Mouse (Mus musculus): Measurements from ENCODE around the gene Myo1d. TPM values are rescaled to one million over a fixed set of nuclear protein-coding genes. Genes with fewer than 3 reads are reported as not detected.

Myo1d gene
- polyA plus RNA-seq, 2 experiments: 3.3 to 7.5 TPM

DNA sequence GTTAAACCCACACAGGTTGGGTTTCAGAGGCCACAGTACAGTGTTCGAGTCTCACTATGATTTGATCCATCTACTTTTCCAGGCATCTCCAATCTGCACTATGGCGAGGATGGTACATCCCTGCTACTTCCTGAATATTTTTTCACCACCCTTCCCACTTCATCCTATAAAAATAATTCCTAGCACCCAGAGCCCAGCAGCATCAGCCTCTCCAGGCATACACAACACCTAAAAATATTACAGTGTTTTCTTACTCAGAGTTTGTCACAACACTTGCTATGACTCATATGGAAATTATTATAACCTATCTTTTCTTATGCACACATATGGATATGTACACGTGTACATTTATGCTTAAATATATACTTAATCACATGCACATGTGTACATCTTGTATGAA lies 115.6 kb downstream of the Myo1d start:
- Histone ChIP-seq H3K9me3 (ENCODE audit: control insufficient read depth, low read length) (no peaks in the 10 kb centered on the region), H3K4me3 (ENCODE audit: insufficient read depth in 1 of 2, low read depth in 2 of 2, low read length in 2 of 2) (no peak overlapping the region), H3K4me1 (replicated peaks; ENCODE audit: control insufficient read depth in 2 of 2, insufficient read depth in 2 of 2, low read length in 1 of 2) (no peaks in the 10 kb centered on the region), H3K27me3 (ENCODE audit: control insufficient read depth, insufficient read depth, low read length) (no peaks in the 10 kb centered on the region), H3K4me2 (ENCODE audit: low read depth) (no peak overlapping the region), H3K9ac (replicated peaks) (no peak overlapping the region), H3K36me3 (replicated peaks; ENCODE audit: control insufficient read depth, insufficient read depth, low read depth) (no peaks in the 10 kb centered on the region), H3K27ac (no peak overlapping the region)
- no peak for ATAC-seq (ENCODE audit: insufficient read depth)
- TF ChIP-seq EP300 (IDR thresholded peaks at IDR 0.05; ENCODE audit: low read depth) (no peak), CTCF (IDR thresholded peaks at IDR 0.05; ENCODE audit: low read depth) (no peak)
- no peak for DNase-seq (ENCODE audit: low read depth in 3 of 3, low spot score in 3 of 3)
- WGBS (ENCODE audit: insufficient replicate concordance): 49% methylated on average over 3 of the region's 3 CpGs

DNA sequence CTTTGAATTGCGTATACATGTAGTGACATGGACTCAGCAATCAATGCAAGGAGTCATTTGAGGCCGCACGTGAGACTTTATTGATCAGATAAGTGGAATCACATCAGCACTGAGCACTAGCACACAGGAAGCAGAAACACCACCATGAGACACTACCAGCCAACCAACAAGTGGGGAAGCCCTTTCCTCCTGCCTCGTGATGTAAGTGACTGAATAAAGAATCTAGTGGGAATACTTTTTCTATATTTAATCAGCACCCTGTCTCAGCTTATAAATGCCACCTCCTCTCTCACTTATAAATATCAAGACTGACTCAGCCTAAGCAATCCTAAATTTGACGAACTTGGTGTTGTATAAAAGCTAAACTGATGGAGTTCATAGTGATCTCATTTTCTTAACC lies 134.7 kb downstream of the Myo1d start:
- Histone ChIP-seq H3K9ac (replicated peaks) (no peak overlapping the region), H3K4me1 (replicated peaks; ENCODE audit: control insufficient read depth in 2 of 2, insufficient read depth in 2 of 2, low read length in 1 of 2) (no peaks in the 10 kb centered on the region), H3K4me2 (ENCODE audit: low read depth) (no peak overlapping the region), H3K9me3 (ENCODE audit: control insufficient read depth, low read length) (no peaks in the 10 kb centered on the region), H3K4me3 (ENCODE audit: insufficient read depth in 1 of 2, low read depth in 2 of 2, low read length in 2 of 2) (no peak overlapping the region), H3K27me3 (ENCODE audit: control insufficient read depth, insufficient read depth, low read length) (no peaks in the 10 kb centered on the region), H3K36me3 (replicated peaks; ENCODE audit: control insufficient read depth, insufficient read depth, low read depth) (no peaks in the 10 kb centered on the region), H3K27ac (no peak overlapping the region)
- ATAC-seq (ENCODE audit: insufficient read depth) (no peak), DNase-seq (ENCODE audit: low read depth in 3 of 3, low spot score in 3 of 3) (no peak)
- TF ChIP-seq CTCF (IDR thresholded peaks at IDR 0.05; ENCODE audit: low read depth): no peak
- no peak for TF ChIP-seq EP300 (IDR thresholded peaks at IDR 0.05; ENCODE audit: low read depth)
- 62% methylated on average over 5 of the region's 5 CpGs for WGBS (ENCODE audit: insufficient replicate concordance)

DNA sequence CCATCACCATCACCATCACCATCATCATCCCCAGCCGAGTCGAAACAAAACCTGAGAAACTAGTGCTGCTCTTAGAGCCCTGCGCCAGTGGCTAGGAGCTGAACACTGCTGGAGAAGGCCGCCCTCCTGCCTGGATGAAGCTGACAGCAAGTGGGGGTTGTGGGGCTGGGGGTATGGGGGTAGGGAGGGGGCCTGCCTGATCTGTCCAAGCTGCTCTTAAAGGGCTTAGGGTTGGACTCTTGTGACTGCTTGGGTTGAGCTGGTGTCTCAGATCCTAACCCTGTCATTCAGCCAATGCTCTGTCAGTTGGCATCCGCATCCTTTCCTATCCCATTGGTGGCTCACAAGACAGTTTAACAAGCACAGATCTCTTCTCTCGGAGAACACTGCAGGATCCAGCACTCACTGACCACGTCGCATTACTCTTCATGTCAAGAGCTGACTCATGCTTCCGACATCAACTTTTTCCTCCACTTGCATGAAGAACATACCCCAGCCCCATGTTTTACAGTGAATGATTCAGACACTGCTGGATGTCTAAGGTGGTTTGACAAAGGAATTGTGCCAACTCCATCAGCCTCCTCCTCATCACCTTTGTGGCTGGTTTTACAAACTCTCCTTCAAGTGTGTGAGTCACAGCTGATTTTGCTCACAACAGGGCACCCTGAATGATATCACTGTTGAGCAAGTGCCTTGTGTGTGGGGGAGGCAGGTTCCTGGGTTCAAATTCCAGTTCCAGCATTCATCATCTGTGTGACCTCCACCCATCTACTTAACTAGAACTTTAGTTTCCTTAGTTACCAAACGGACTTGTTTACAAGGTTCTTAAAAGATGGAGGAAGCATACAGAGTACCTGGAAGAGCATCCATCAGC lies 150.6 kb downstream of the Myo1d start:
- no peaks in the 10 kb centered on the region for H3K9me3 ChIP-seq (ENCODE audit: control insufficient read depth, low read length)
- H3K4me1 ChIP-seq (replicated peaks; ENCODE audit: control insufficient read depth in 2 of 2, insufficient read depth in 2 of 2, low read length in 1 of 2): no peaks in the 10 kb centered on the region
- WGBS (ENCODE audit: insufficient replicate concordance): 63% methylated on average over 10 of the region's 10 CpGs
- no peaks in the 10 kb centered on the region for H3K27me3 ChIP-seq (ENCODE audit: control insufficient read depth, insufficient read depth, low read length)
- ATAC-seq (ENCODE audit: insufficient read depth): no peak
- no peak overlapping the region for H3K4me3 ChIP-seq (ENCODE audit: insufficient read depth in 1 of 2, low read depth in 2 of 2, low read length in 2 of 2)
- TF ChIP-seq EP300 (IDR thresholded peaks at IDR 0.05; ENCODE audit: low read depth) (no peak), CTCF (IDR thresholded peaks at IDR 0.05; ENCODE audit: low read depth) (no peak)
- H3K27ac ChIP-seq: no peak overlapping the region
- H3K9ac ChIP-seq (replicated peaks): no peak overlapping the region
- no peaks in the 10 kb centered on the region for H3K36me3 ChIP-seq (replicated peaks; ENCODE audit: control insufficient read depth, insufficient read depth, low read depth)
- DNase-seq (ENCODE audit: low read depth in 3 of 3, low spot score in 3 of 3): no peak
- H3K4me2 ChIP-seq (ENCODE audit: low read depth): no peak overlapping the region

DNA sequence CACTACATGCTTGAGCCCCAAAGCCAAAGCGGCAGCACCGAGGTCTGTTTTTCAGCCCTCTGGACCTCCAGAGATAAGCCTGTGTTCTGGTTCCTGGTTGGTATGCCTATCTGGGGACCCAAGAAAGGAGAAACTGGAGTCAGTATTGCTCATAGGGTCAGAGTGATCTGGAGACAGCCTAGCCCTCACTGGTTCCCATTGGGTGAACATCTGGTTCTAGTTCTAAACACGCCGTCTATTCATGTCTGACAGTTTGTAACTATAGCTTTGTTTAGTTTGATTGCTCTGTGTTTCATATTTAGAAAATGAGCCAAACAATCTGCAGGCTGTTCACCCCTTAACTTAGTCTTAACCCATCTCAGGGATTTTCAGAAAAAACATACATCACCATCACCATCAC lies 151.2 kb downstream of the Myo1d start:
- no peak overlapping the region for H3K9ac ChIP-seq (replicated peaks)
- H3K4me2 ChIP-seq (ENCODE audit: low read depth): no peak overlapping the region
- no peaks in the 10 kb centered on the region for H3K36me3 ChIP-seq (replicated peaks; ENCODE audit: control insufficient read depth, insufficient read depth, low read depth)
- DNase-seq (ENCODE audit: low read depth in 3 of 3, low spot score in 3 of 3) (no peak), ATAC-seq (ENCODE audit: insufficient read depth) (no peak)
- no peak overlapping the region for H3K27ac ChIP-seq
- no peaks in the 10 kb centered on the region for H3K4me1 ChIP-seq (replicated peaks; ENCODE audit: control insufficient read depth in 2 of 2, insufficient read depth in 2 of 2, low read length in 1 of 2)
- TF ChIP-seq CTCF (IDR thresholded peaks at IDR 0.05; ENCODE audit: low read depth) (no peak), EP300 (IDR thresholded peaks at IDR 0.05; ENCODE audit: low read depth) (no peak)
- no peaks in the 10 kb centered on the region for H3K9me3 ChIP-seq (ENCODE audit: control insufficient read depth, low read length)
- H3K4me3 ChIP-seq (ENCODE audit: insufficient read depth in 1 of 2, low read depth in 2 of 2, low read length in 2 of 2): no peak overlapping the region
- 72% methylated on average over 4 of the region's 4 CpGs for WGBS (ENCODE audit: insufficient replicate concordance)
- no peaks in the 10 kb centered on the region for H3K27me3 ChIP-seq (ENCODE audit: control insufficient read depth, insufficient read depth, low read length)

DNA sequence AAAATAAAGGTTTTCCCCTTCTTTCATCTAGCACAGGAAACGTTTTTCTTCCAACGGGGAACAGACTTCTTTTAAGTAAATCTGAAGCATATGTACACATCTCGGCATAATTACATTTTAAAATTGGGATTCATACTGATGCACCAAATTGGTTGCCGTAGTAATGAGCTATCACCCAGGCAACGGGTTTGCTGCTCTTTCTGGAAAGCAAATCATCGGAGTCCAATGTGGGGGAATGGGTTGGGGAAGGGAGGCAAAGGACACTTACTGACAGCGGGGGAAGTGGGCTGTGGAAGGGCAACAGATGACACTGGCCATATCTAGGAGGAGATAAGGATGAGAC lies 156.8 kb downstream of the Myo1d start:
- Histone ChIP-seq H3K27me3 (ENCODE audit: control insufficient read depth, insufficient read depth, low read length) (no peaks in the 10 kb centered on the region), H3K4me2 (ENCODE audit: low read depth) (no peak overlapping the region), H3K9ac (replicated peaks) (no peak overlapping the region), H3K4me3 (ENCODE audit: insufficient read depth in 1 of 2, low read depth in 2 of 2, low read length in 2 of 2) (no peak overlapping the region), H3K4me1 (replicated peaks; ENCODE audit: control insufficient read depth in 2 of 2, insufficient read depth in 2 of 2, low read length in 1 of 2) (no peaks in the 10 kb centered on the region), H3K36me3 (replicated peaks; ENCODE audit: control insufficient read depth, insufficient read depth, low read depth) (no peaks in the 10 kb centered on the region), H3K9me3 (ENCODE audit: control insufficient read depth, low read length) (no peaks in the 10 kb centered on the region), H3K27ac (no peak overlapping the region)
- DNase-seq (ENCODE audit: low read depth in 3 of 3, low spot score in 3 of 3) (no peak), ATAC-seq (ENCODE audit: insufficient read depth) (no peak)
- 52% methylated on average over 7 of the region's 7 CpGs for WGBS (ENCODE audit: insufficient replicate concordance)
- TF ChIP-seq CTCF (IDR thresholded peaks at IDR 0.05; ENCODE audit: low read depth) (no peak), EP300 (IDR thresholded peaks at IDR 0.05; ENCODE audit: low read depth) (no peak)

All from liver, embryonic 14.5 days (tissue).